Mouse (Mus musculus) cerebellum, adult 2 months (tissue): ENCODE measurements at regions not wholly inside any gene's neighbourhood (a gene's known extent, or its start where the extent isn't known, plus 50 kb on each side); places are given as distances from the start of the nearest gene placed in this dataset.

Experiments
- CTCF ChIP-seq: fragments of 200-500 bp; IDR thresholded peaks from 2 replicates; pipeline ENCODE4 v1.5.1; 2011; ENCODE audit warnings: low read depth, mild to moderate bottlenecking, control low read depth, low read length, moderate library complexity, borderline replicate concordance; ENCODE audit not compliant: insufficient read depth
- POLR2A ChIP-seq: fragments of 200-500 bp; IDR thresholded peaks from 2 replicates; pipeline ENCODE4 v1.6.1; 2011; ENCODE audit warnings: low read length, control low read depth, borderline replicate concordance; ENCODE audit not compliant: insufficient read depth

DNA sequence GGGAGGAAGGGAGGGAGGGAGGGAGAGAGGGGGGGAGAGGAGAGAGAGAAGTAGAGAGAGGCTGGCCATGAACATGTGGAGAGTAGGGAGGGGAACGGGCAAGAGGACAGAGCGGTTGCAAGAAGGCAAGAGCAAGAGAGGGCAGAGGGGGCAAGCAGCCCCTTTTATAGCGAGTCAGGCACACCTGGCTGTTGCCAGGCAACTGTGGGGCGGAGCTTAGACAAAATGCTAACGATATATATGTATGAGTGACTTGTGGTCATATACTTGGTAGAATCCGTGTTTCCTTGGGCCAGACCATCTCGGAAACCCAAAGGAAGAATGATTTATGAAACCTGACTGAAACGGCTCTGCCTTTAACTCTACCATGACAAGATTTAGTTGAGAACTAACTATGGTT is 138.2 kb upstream of the Serp2 start:
- no peak for TF ChIP-seq CTCF
- no peak for TF ChIP-seq POLR2A
